8 mouse cellular contexts compared by ENCODE assay signal in genomic region chr10:70598516-70599125, GRCm38 (mm10). TPM values are rescaled to one million over a fixed set of nuclear protein-coding genes. Genes with fewer than 3 reads are reported as not detected.
DNase-seq lines count a peak whose midpoint lies in the region; ATAC-seq and TF ChIP-seq lines count a peak whose summit lies in the region.

No protein-coding gene starts in this region.

- intact Hi-C loops in heart, adult 2 months (cut with DNase I) = loop anchor here (10.0 kb wide), 1 partner anchor 366 kb away; no protein-coding TSS in a partner anchor

- TF ChIP-seq EP300 in heart, adult 2 months (IDR thresholded peaks at IDR 0.05; ENCODE audit: insufficient read depth, low read depth, low read length) = no peak

- H3K4me3 ChIP-seq in heart, adult 2 months = peak overlapping the region; percentile 25
- peak overlapping the region; percentile 45; the same call in 1 of the 2 replicates for H3K4me3 ChIP-seq in bone marrow macrophage, adult 2 months (ENCODE audit: insufficient read depth, low read length)
- H3K4me3 ChIP-seq in limb, embryonic 15.5 days = peak overlapping the region; percentile 64
- H3K4me3 ChIP-seq in olfactory bulb, adult 2 months (ENCODE audit: insufficient read depth, low read depth, low read length) = peak overlapping the region; percentile 63

- no peak overlapping the region for H3K9ac ChIP-seq in heart, adult 2 months (ENCODE audit: low read depth, low read length)
- H3K9ac ChIP-seq in limb, embryonic 15.5 days = no peak overlapping the region

- peak in 1 of 2 experiments; percentile 4 for DNase-seq in heart, adult 2 months
- DNase-seq in heart, adult 18-20 months = no peak
- peak; percentile 36 to 62 for DNase-seq in frontal cortex, postnatal 10 days (ENCODE audit: low spot score in 2 of 2)
- peak; percentile 60 for DNase-seq in kidney, adult 9 months

- no peaks in the 10 kb centered on the region for H3K79me2 ChIP-seq in heart, adult 2 months (replicated peaks; ENCODE audit: control insufficient read depth, insufficient read depth, low read length)

- no peaks in the 10 kb centered on the region for H3K4me1 ChIP-seq in heart, adult 2 months (ENCODE audit: control insufficient read depth, insufficient read depth, low read length)
- 0 out of 2 replicates have a peak, but pooled peaks cover 3% of the 10 kb centered on the region for H3K4me1 ChIP-seq in bone marrow macrophage, adult 2 months (ENCODE audit: control insufficient read depth, insufficient read depth, low read length)
- peaks cover 19% of the 10 kb centered on the region for H3K4me1 ChIP-seq in limb, embryonic 15.5 days
- 0 out of 2 replicates have a peak, but pooled peaks cover 2% of the 10 kb centered on the region for H3K4me1 ChIP-seq in olfactory bulb, adult 2 months (ENCODE audit: control insufficient read depth, insufficient read depth, low read length)

- 0 out of 2 replicates have a peak, but pooled peaks have one; percentile 4 for ATAC-seq in limb, embryonic 15.5 days (ENCODE audit: insufficient number of reproducible peaks, low FRiP score, low TSS enrichment, low read depth)
- no peak for ATAC-seq in CD4-positive, CD25-positive, alpha-beta regulatory T cell, adult 4 months

- no peaks in the 10 kb centered on the region for H3K36me3 ChIP-seq in heart, adult 2 months (ENCODE audit: control insufficient read depth, insufficient read depth, low read length)
- H3K36me3 ChIP-seq in limb, embryonic 15.5 days = no peaks in the 10 kb centered on the region

- TF ChIP-seq POLR2A in heart, adult 2 months (IDR thresholded peaks at IDR 0.05; ENCODE audit: insufficient read depth, low read depth, low read length) = no peak
- no peak for TF ChIP-seq POLR2A in bone marrow macrophage, adult 2 months (IDR thresholded peaks at IDR 0.05; ENCODE audit: borderline replicate concordance, low read depth, low read length)
- TF ChIP-seq POLR2A in olfactory bulb, adult 2 months (IDR thresholded peaks at IDR 0.05; ENCODE audit: insufficient read depth, low read depth, low read length) = no peak

- H3K9me3 ChIP-seq in limb, embryonic 15.5 days = no peaks in the 10 kb centered on the region

- no peak for TF ChIP-seq CTCF in heart, adult 2 months (IDR thresholded peaks at IDR 0.05)
- no peak for TF ChIP-seq CTCF in bone marrow macrophage, adult 2 months (IDR thresholded peaks at IDR 0.05; ENCODE audit: low read depth, low read length)
- no peak for TF ChIP-seq CTCF in olfactory bulb, adult 2 months (IDR thresholded peaks at IDR 0.05; ENCODE audit: insufficient read depth, low read depth, low read length)

- peak overlapping the region; percentile 99 for H3K4me2 ChIP-seq in limb, embryonic 15.5 days

- H3K27me3 ChIP-seq in heart, adult 2 months (ENCODE audit: control insufficient read depth, insufficient read depth, low read length) = peaks cover 17% of the 10 kb centered on the region
- peaks cover 40% of the 10 kb centered on the region for H3K27me3 ChIP-seq in limb, embryonic 15.5 days

- WGBS in heart, adult 2 months = under 1% methylated on average over 47 of the region's 48 CpGs
- WGBS in limb, embryonic 15.5 days = under 1% methylated on average over 48 of the region's 48 CpGs
- under 1% methylated on average over 47 of the region's 48 CpGs for WGBS in olfactory bulb, adult 2 months

- H3K27ac ChIP-seq in heart, adult 2 months = no peak overlapping the region
- no peak overlapping the region for H3K27ac ChIP-seq in bone marrow macrophage, adult 2 months (ENCODE audit: insufficient read depth, low read depth, low read length)
- H3K27ac ChIP-seq in limb, embryonic 15.5 days = no peak overlapping the region
- peak overlapping the region; percentile 87 for H3K27ac ChIP-seq in olfactory bulb, adult 2 months (ENCODE audit: insufficient read depth, low read depth, low read length)

RNA-seq across cellular contexts. Expression of gene Phyhipl, which starts 57.1 kb away (rescaled TPM):
- total RNA-seq in heart, adult 2 months (2021) = not detected
- polyA plus RNA-seq in heart, adult 2 months (2012; rRNA removed) = 0.18 and 0.26 TPM in 2 replicates
- total RNA-seq in heart, adult 18-20 months (2021) = not detected
- polyA plus RNA-seq in bone marrow macrophage, adult 2 months (2012; ENCODE audit: insufficient read depth, insufficient read length, missing spikeins) = 0.52 TPM in 1 of 2 replicates, not detected in the other
- polyA plus RNA-seq in limb, embryonic 15.5 days (2015; fragmentation: Nextera tagmentation; extraction: Ambion mirVana) = 1.3 and 1.9 TPM in 2 replicates
- polyA plus RNA-seq in olfactory bulb, adult 2 months (2012; ENCODE audit: insufficient read depth, insufficient read length, low replicate concordance, missing spikeins) = not detected in 2 replicates
- polyA plus RNA-seq in CD4-positive, CD25-positive, alpha-beta regulatory T cell, adult 4 months (2017; shearing (Covaris generic)) = not detected

Comparison
In these comparisons a context has a peak if more than half of its experiments do, and no peak if none do; other contexts are left out.
1. DNase-seq: peak in frontal cortex, postnatal 10 days (2 of 2) and kidney, adult 9 months (single experiment); none in heart, adult 18-20 months (0 of 2).
2. RNA of gene Phyhipl, which starts 57.1 kb away (polyA plus RNA-seq): not detected in olfactory bulb, adult 2 months; 1.3 to 1.9 TPM in limb, embryonic 15.5 days, 0.18 to 0.26 TPM in heart, adult 2 months, 0.52 TPM in bone marrow macrophage, adult 2 months and not detected in CD4-positive, CD25-positive, alpha-beta regulatory T cell, adult 4 months; every median in the first group is over 10 times any median in the second.
3. Peak in every context shown above with its lines, with median percentiles within 50 percentile points of each other: H3K4me3 ChIP-seq.